ENCODE assay signal across 11 mouse cellular contexts in genomic region chr5:118483001-118483400, GRCm38 (mm10).
DNase-seq lines count a peak whose midpoint lies in the region; ATAC-seq and TF ChIP-seq lines count a peak whose summit lies in the region.
"Had no signal": no experiment of that assay in that cellular context is flagged by ENCODE, and none has a peak within 500 bp of the region (broad histone marks: within the 10 kb centered on the region; RNA-seq: fewer than 3 reads in every experiment).

No protein-coding gene starts in this region.

- TF ChIP-seq RAD21 in MEL (IDR thresholded peaks at IDR 0.05; ENCODE audit: low read depth, low read length), result no peak

- no peaks in the 10 kb centered on the region for H3K9me3 ChIP-seq in kidney, embryonic 14.5 days (ENCODE audit: control insufficient read depth, low read length)
- H3K9me3 ChIP-seq in MEL (replicated peaks; ENCODE audit: insufficient read depth, low read length), result no peaks in the 10 kb centered on the region
- H3K9me3 ChIP-seq in liver, embryonic 13.5 days (replicated peaks), result no peaks in the 10 kb centered on the region
- H3K9me3 ChIP-seq: midbrain, embryonic 12.5 days had no signal

- H3K27me3 ChIP-seq in kidney, embryonic 14.5 days (ENCODE audit: control insufficient read depth, insufficient read depth, low read length), result no peaks in the 10 kb centered on the region
- H3K27me3 ChIP-seq in MEL (ENCODE audit: control insufficient read depth in 1 of 2, insufficient read depth in 2 of 2, low read length in 2 of 2), result no peaks in the 10 kb centered on the region
- no peaks in the 10 kb centered on the region for H3K27me3 ChIP-seq in liver, embryonic 13.5 days
- H3K27me3 ChIP-seq: midbrain, embryonic 12.5 days had no signal

- peak in 1 of 2 experiments; percentile 17; a peak in 2 of 4 replicates for TF ChIP-seq EP300 in MEL (IDR thresholded peaks at IDR 0.05; ENCODE audit: low read depth in 1 of 2, low read length in 2 of 2)

- no peak overlapping the region for H3K4me2 ChIP-seq in kidney, embryonic 14.5 days (replicated peaks; ENCODE audit: low read depth, low read length)
- peak overlapping the region; percentile 72 for H3K4me2 ChIP-seq in liver, embryonic 13.5 days
- H3K4me2 ChIP-seq: midbrain, embryonic 12.5 days had no signal

- no peak overlapping the region for H3K9ac ChIP-seq in kidney, embryonic 14.5 days (ENCODE audit: low read depth, low read length)
- H3K9ac ChIP-seq in MEL (ENCODE audit: control insufficient read depth, low read depth, low read length, poor library complexity, severe bottlenecking), result peak overlapping the region; percentile 62
- peak overlapping the region; percentile 77 for H3K9ac ChIP-seq in liver, embryonic 13.5 days
- H3K9ac ChIP-seq: midbrain, embryonic 12.5 days had no signal

- peak; percentile 34 for DNase-seq in kidney, adult 11 months
- DNase-seq in MEL (ENCODE audit: low read depth, low spot score), result peak; percentile 69
- peak; percentile 27 for DNase-seq in induced T-regulatory cell, adult 2 months (ENCODE audit: low read depth)
- DNase-seq in liver, embryonic 13.5 days, result no peak
- DNase-seq in natural killer cell, adult 2 months (ENCODE audit: low spot score in 2 of 2), result no peak
- DNase-seq in frontal cortex, adult 2 months (ENCODE audit: extremely low spot score in 1 of 2, low spot score in 1 of 2), result no peak
- no peak for DNase-seq in gastrocnemius, postnatal 4 days (ENCODE audit: low spot score in 2 of 2)
- DNase-seq: cerebellum, adult 11-12 months had no signal

- WGBS in kidney, embryonic 14.5 days, result 12% methylated on average over 7 of the region's 7 CpGs
- WGBS in liver, embryonic 13.5 days (ENCODE audit: insufficient replicate concordance), result 3% methylated on average over 7 of the region's 7 CpGs

- peaks cover 7% of the 10 kb centered on the region for H3K4me1 ChIP-seq in kidney, embryonic 14.5 days (ENCODE audit: control insufficient read depth, insufficient read depth, low read length)
- H3K4me1 ChIP-seq in MEL (ENCODE audit: control insufficient read depth in 1 of 2, insufficient read depth in 2 of 2, low read length in 2 of 2), result peaks cover 18 to 71% of the 10 kb centered on the region in 2 experiments
- H3K4me1 ChIP-seq in liver, embryonic 13.5 days (replicated peaks), result peaks cover 99% of the 10 kb centered on the region

- TF ChIP-seq CTCF in MEL (IDR thresholded peaks at IDR 0.05 in 2 of 3, conservative IDR thresholded peaks at IDR 0.05 in 1 of 3; ENCODE audit: control insufficient read depth in 1 of 3, insufficient read depth in 1 of 3, low read depth in 2 of 3, low read length in 3 of 3, poor library complexity in 1 of 3, severe bottlenecking in 1 of 3), result no peak

- H3K4me3 ChIP-seq in kidney, embryonic 14.5 days (ENCODE audit: low read length), result no peak overlapping the region
- H3K4me3 ChIP-seq in MEL (ENCODE audit: control insufficient read depth in 1 of 2, insufficient read depth in 1 of 2, low read depth in 2 of 2, low read length in 2 of 2), result peak overlapping the region; percentile 37 to 67
- H3K4me3 ChIP-seq in liver, embryonic 13.5 days (replicated peaks), result peak overlapping the region; percentile 42
- H3K4me3 ChIP-seq: midbrain, embryonic 12.5 days had no signal

- TF ChIP-seq POLR2A in MEL (IDR thresholded peaks at IDR 0.05; ENCODE audit: control insufficient read depth in 1 of 2, insufficient read depth in 1 of 2, low read depth in 1 of 2, low read length in 2 of 2, poor library complexity in 1 of 2), result no peak

- no peak for ATAC-seq in kidney, embryonic 14.5 days (ENCODE audit: low FRiP score, low TSS enrichment)
- ATAC-seq in liver, embryonic 13.5 days (ENCODE audit: low read depth), result no peak
- ATAC-seq: forebrain, embryonic 14.5 days had no signal

- no peaks in the 10 kb centered on the region for H3K79me2 ChIP-seq in MEL (ENCODE audit: control insufficient read depth, insufficient read depth, low read length, poor library complexity)

- no peaks in the 10 kb centered on the region for H3K36me3 ChIP-seq in kidney, embryonic 14.5 days (ENCODE audit: control insufficient read depth, insufficient read depth, low read length)
- peaks cover 0 to 44% of the 10 kb centered on the region in 2 experiments; a peak in 2 of 4 replicates for H3K36me3 ChIP-seq in MEL (ENCODE audit: control insufficient read depth in 1 of 2, insufficient read depth in 2 of 2, low read length in 2 of 2)
- H3K36me3 ChIP-seq in liver, embryonic 13.5 days, result no peaks in the 10 kb centered on the region
- H3K36me3 ChIP-seq: midbrain, embryonic 12.5 days had no signal

- H3K27ac ChIP-seq in kidney, embryonic 14.5 days (ENCODE audit: low read depth, low read length), result no peak overlapping the region
- H3K27ac ChIP-seq in MEL (ENCODE audit: control insufficient read depth, low read depth, low read length), result peak overlapping the region; percentile 91
- peak overlapping the region; percentile 99 for H3K27ac ChIP-seq in liver, embryonic 13.5 days
- H3K27ac ChIP-seq: midbrain, embryonic 12.5 days had no signal

TF ChIP-seq in MEL, 35 proteins besides CTCF, POLR2A, EP300 and RAD21:
- TF ChIP-seq TBP (IDR thresholded peaks at IDR 0.05; ENCODE audit: low read depth, low read length), result no peak
- no peak for TF ChIP-seq ZKSCAN1 (IDR thresholded peaks at IDR 0.05; ENCODE audit: low read depth, low read length)
- 0 out of 2 replicates have a peak, but pooled peaks have one; percentile 11 for TF ChIP-seq MAZ (IDR thresholded peaks at IDR 0.05; ENCODE audit: low read depth, low read length)
- TF ChIP-seq KAT2A (conservative IDR thresholded peaks at IDR 0.05; ENCODE audit: low read depth, low read length), result no peak
- TF ChIP-seq ETS1 (IDR thresholded peaks at IDR 0.05; ENCODE audit: low read depth, low read length), result peak; percentile 41; the same call in 1 of the 2 replicates
- peak; percentile 21; the same call in 1 of the 2 replicates for TF ChIP-seq NELFE (IDR thresholded peaks at IDR 0.05; ENCODE audit: low read depth, low read length)
- peak; percentile 31; the same call in 1 of the 2 replicates for TF ChIP-seq ELF1 (IDR thresholded peaks at IDR 0.05; ENCODE audit: low read depth, low read length)

Comparison
In these comparisons a context has a peak if more than half of its experiments do, and no peak if none do; other contexts are left out.
1. DNase-seq: peak in kidney, adult 11 months (single experiment), MEL (single experiment) and induced T-regulatory cell, adult 2 months (single experiment); none in liver, embryonic 13.5 days (single experiment), natural killer cell, adult 2 months (0 of 2), frontal cortex, adult 2 months (0 of 2) and gastrocnemius, postnatal 4 days (0 of 2).